Mouse (Mus musculus): ENCODE results near the gene Fam206a.

- no peak for TF ChIP-seq GATA1 (IDR thresholded peaks at IDR 0.05; ENCODE audit: borderline replicate concordance, low read length)
- no peak for TF ChIP-seq CTCF (IDR thresholded peaks at IDR 0.05; ENCODE audit: low read depth, low read length)
These were observed 10.0 kb downstream of the Fam206a start for GRCm38 (mm10) chr4:56812096-56812495.
